Mouse (Mus musculus) CH12.LX (cell line): Measurements from ENCODE around the gene Pex16. TPM values are rescaled to one million over a fixed set of nuclear protein-coding genes. Genes with fewer than 3 reads are reported as not detected.

Source experiments
- DNase-seq: peaks from one replicate; pipeline ENCODE4 v3.0.0-alpha.2; 2013; ENCODE audit errors: extremely low read depth
- H3K27ac ChIP-seq: 2 replicates; pipeline ENCODE4 v1.5.1; 2012; ENCODE audit warnings: low read depth, mild to moderate bottlenecking, control low read depth, moderate library complexity; ENCODE audit not compliant: insufficient read depth
- H3K27me3 ChIP-seq: replicated peaks from 2 replicates; pipeline ENCODE3; 2012; ENCODE audit warnings: inconsistent platforms
- H3K36me3 ChIP-seq, 2 experiments: replicated peaks in 1 of 2; 2 replicates each; pipeline versions ENCODE3 to v1.6.1; 2012; ENCODE audit warnings: inconsistent platforms in 1 of 2, low read length in 1 of 2, mild to moderate bottlenecking in 1 of 2, mixed read lengths in 1 of 2, moderate library complexity in 1 of 2; ENCODE audit not compliant: control insufficient read depth in 1 of 2, insufficient read depth in 1 of 2
- H3K4me1 ChIP-seq, 2 experiments: 2 replicates each; pipeline ENCODE4 v1.6.1; 2012; ENCODE audit warnings: inconsistent platforms in 1 of 2, moderate library complexity in 1 of 2; ENCODE audit not compliant: insufficient read depth in 2 of 2, control insufficient read depth in 1 of 2
- H3K4me2 ChIP-seq: 2 replicates; pipeline ENCODE4 v1.6.1; 2012; ENCODE audit warnings: low read depth, mild to moderate bottlenecking, control low read depth; ENCODE audit not compliant: poor library complexity, insufficient read depth, severe bottlenecking
- H3K4me3 ChIP-seq, 3 experiments: fragments of 150-350 bp in 1 of 3; sonication (generic) in 1 of 3; replicated peaks in 1 of 3; 2 replicates each; pipeline versions ENCODE3 to v1.5.1; 2011 to 2012; ENCODE audit warnings: low read depth in 2 of 3, low read length in 2 of 3, mild to moderate bottlenecking in 2 of 3, moderate library complexity in 2 of 3, control low read depth in 1 of 3, improper control_type of control experiment in 1 of 3, inconsistent platforms in 1 of 3, mixed read lengths in 1 of 3; ENCODE audit not compliant: poor library complexity in 1 of 3
- H3K79me2 ChIP-seq: replicated peaks from 2 replicates; pipeline ENCODE4 v1.6.1; 2012; ENCODE audit warnings: mild to moderate bottlenecking, moderate library complexity; ENCODE audit not compliant: control insufficient read depth, poor library complexity, insufficient read depth, severe bottlenecking; ENCODE audit errors: extremely low read depth
- H3K9ac ChIP-seq: 2 replicates; pipeline ENCODE4 v1.6.1; 2012; ENCODE audit warnings: low read depth, mild to moderate bottlenecking, control low read depth, moderate library complexity; ENCODE audit not compliant: insufficient read depth
- H3K9me3 ChIP-seq: replicated peaks from 2 replicates; pipeline ENCODE3; 2012; ENCODE audit warnings: low read length, inconsistent platforms, mixed read lengths
- CHD1 ChIP-seq: IDR thresholded peaks from 2 replicates; pipeline ENCODE4 v1.6.1; 2012; ENCODE audit warnings: low read depth, low read length, improper control_type of control experiment, inconsistent platforms
- ETS1 ChIP-seq: conservative IDR thresholded peaks from 2 replicates; pipeline ENCODE4 v1.6.1; 2012; ENCODE audit warnings: low read depth, mild to moderate bottlenecking, inconsistent platforms, low read length, improper control_type of control experiment, moderate library complexity
- GABPA ChIP-seq: IDR thresholded peaks from 2 replicates; pipeline ENCODE4 v1.6.1; 2012; ENCODE audit warnings: low read depth, low read length, improper control_type of control experiment, inconsistent platforms; ENCODE audit not compliant: insufficient replicate concordance
- HCFC1 ChIP-seq: IDR thresholded peaks from 2 replicates; pipeline ENCODE4 v1.6.1; 2012; ENCODE audit warnings: low read depth, mild to moderate bottlenecking, inconsistent platforms, low read length, improper control_type of control experiment
- JUND ChIP-seq: conservative IDR thresholded peaks from 2 replicates; pipeline ENCODE4 v1.6.1; 2011; ENCODE audit warnings: low read depth, low read length, improper control_type of control experiment
- MAX ChIP-seq: IDR thresholded peaks from 2 replicates; pipeline ENCODE4 v1.6.1; 2011; ENCODE audit warnings: low read length, improper control_type of control experiment
- NELFE ChIP-seq: IDR thresholded peaks from 2 replicates; pipeline ENCODE4 v1.6.1; 2011; ENCODE audit warnings: low read depth, low read length, improper control_type of control experiment
- NRF1 ChIP-seq: IDR thresholded peaks from 2 replicates; pipeline ENCODE4 v1.6.1; 2014; ENCODE audit warnings: low read depth, mild to moderate bottlenecking, inconsistent platforms, low read length, improper control_type of control experiment, moderate library complexity
- PAX5 ChIP-seq: IDR thresholded peaks from 2 replicates; pipeline ENCODE4 v1.6.1; 2012; ENCODE audit warnings: low read length, inconsistent platforms, mixed read lengths
- POLR2A ChIP-seq: IDR thresholded peaks from 2 replicates; pipeline ENCODE4 v1.6.1; 2011; ENCODE audit warnings: low read depth, mild to moderate bottlenecking, improper control_type of control experiment, low read length
- RCOR1 ChIP-seq: conservative IDR thresholded peaks from 2 replicates; pipeline ENCODE4 v1.6.1; 2012; ENCODE audit warnings: low read depth, mild to moderate bottlenecking, inconsistent platforms, low read length, improper control_type of control experiment
- SIN3A ChIP-seq: IDR thresholded peaks from 2 replicates; pipeline ENCODE4 v1.6.1; 2012; ENCODE audit warnings: low read length, improper control_type of control experiment, inconsistent platforms
- SMC3 ChIP-seq: IDR thresholded peaks from 2 replicates; pipeline ENCODE4 v1.6.1; 2011; ENCODE audit warnings: low read depth, low read length, improper control_type of control experiment
- TBP ChIP-seq: conservative IDR thresholded peaks from 2 replicates; pipeline ENCODE4 v1.6.1; 2011; ENCODE audit warnings: low read depth, low read length, improper control_type of control experiment
- TCF12 ChIP-seq: IDR thresholded peaks from 2 replicates; pipeline ENCODE4 v1.6.1; 2014; ENCODE audit warnings: low read depth, mild to moderate bottlenecking, inconsistent platforms, low read length, improper control_type of control experiment
- ZMIZ1 ChIP-seq: IDR thresholded peaks from 2 replicates; pipeline ENCODE4 v1.6.1; 2012; ENCODE audit warnings: low read depth, mild to moderate bottlenecking, inconsistent platforms, low read length, improper control_type of control experiment
- ZNF384 ChIP-seq: IDR thresholded peaks from 2 replicates; pipeline ENCODE4 v1.6.1; 2012; ENCODE audit warnings: low read depth, low read length, improper control_type of control experiment, inconsistent platforms
- dilution Hi-C: fragments of 300-500 bp; cut with MboI; formaldehyde crosslinking; loops from 2 replicates; pipeline ENCODE4 v1.14.3; 2020; ENCODE audit warnings: low sequenced_read_pairs; ENCODE audit not compliant: extremely low pct_unique_long_range_greater_than_20kb, extremely low pct_ligation_motif_present
- in situ Hi-C: fragments of 300-500 bp; cut with MboI; formaldehyde crosslinking; loops from 3 replicates; pipeline ENCODE4 v1.14.3; 2019; ENCODE audit warnings: low sequenced_read_pairs, low pct_ligation_motif_present, low pct_unique_long_range_greater_than_20kb, mixed read lengths
- polyA plus RNA-seq: library from polyadenylated mRNA; unstranded; fragments of >175 nt; gene quantifications from 2 replicates; pipeline ENCODE4 v1.2.1, GENCODE M21; 2012; ENCODE audit warnings: low read depth; ENCODE audit not compliant: insufficient read length
- total RNA-seq, 2 experiments: library from RNA; depleted of rRNA; stranded (reverse); fragments of 300-350 nt in 1 of 2; fragments of >200 nt in 1 of 2; gene quantifications; 2 replicates each; pipeline ENCODE4 v1.2.3; 2012 to 2014

Gene Pex16
- total and polyA plus RNA-seq, 3 experiments: 28.7 to 44.0 (median 36.6) TPM

- H3K36me3 ChIP-seq: peaks cover 74 to 98% of the 10 kb centered on the region in 2 experiments
- H3K4me1 ChIP-seq: peaks cover 0 to 34% of the 10 kb centered on the region in 2 experiments; a peak in 2 of 4 replicates
- no peak overlapping the region for H3K4me3 ChIP-seq
- no peak overlapping the region for H3K9ac ChIP-seq
- no peak for TF ChIP-seq SIN3A
- TF ChIP-seq TCF12: no peak
- TF ChIP-seq GABPA: no peak
- TF ChIP-seq ZMIZ1: no peak
- TF ChIP-seq NRF1: no peak
- TF ChIP-seq PAX5: no peak
- no peaks in the 10 kb centered on the region for H3K27me3 ChIP-seq
- H3K9me3 ChIP-seq: no peaks in the 10 kb centered on the region
- in situ Hi-C loops: no loop called here
- no peak for DNase-seq
- dilution Hi-C loops: no loop called here
- H3K4me2 ChIP-seq: no peak overlapping the region
- no peak overlapping the region for H3K27ac ChIP-seq
- peaks cover 23% of the 10 kb centered on the region for H3K79me2 ChIP-seq
These were observed 50.2 kb downstream of the Pex16 start for GRCm38 (mm10) chr2:92424462-92425308.

DNA sequence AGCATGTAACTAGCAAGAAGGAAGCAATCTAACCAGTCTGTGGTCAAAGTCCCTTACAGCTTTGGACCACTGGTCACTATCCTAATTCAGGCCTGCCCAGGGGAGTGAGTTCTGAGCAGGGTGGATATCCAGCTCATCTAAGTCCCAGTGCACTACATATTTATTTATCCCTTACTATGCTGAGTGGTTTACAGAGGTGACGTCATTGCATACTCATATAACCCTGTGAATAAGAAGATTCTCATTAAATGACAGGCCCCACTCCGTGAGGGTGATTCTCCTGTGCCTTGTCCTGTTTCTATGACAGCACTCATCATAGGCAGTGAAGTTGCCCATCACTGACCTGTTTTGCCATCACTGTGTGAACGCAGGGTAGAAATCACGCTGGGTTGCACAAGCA lies 50.9 kb downstream of the Pex16 start:
- H3K4me2 ChIP-seq: no peak overlapping the region
- no peak overlapping the region for H3K4me3 ChIP-seq
- DNase-seq: no peak
- no peak overlapping the region for H3K9ac ChIP-seq
- no peak for TF ChIP-seq ETS1
- TF ChIP-seq SIN3A: no peak
- TF ChIP-seq HCFC1: no peak
- no peak for TF ChIP-seq NELFE
- TF ChIP-seq MAX: no peak
- TF ChIP-seq SMC3: no peak
- TF ChIP-seq CHD1: no peak
- no peak for TF ChIP-seq RCOR1
- TF ChIP-seq POLR2A: no peak
- no peak for TF ChIP-seq TBP
- no peak for TF ChIP-seq ZNF384
- no peak for TF ChIP-seq TCF12
- TF ChIP-seq JUND: no peak
- peaks cover 72 to 98% of the 10 kb centered on the region in 2 experiments for H3K36me3 ChIP-seq
- no peaks in the 10 kb centered on the region for H3K9me3 ChIP-seq
- peaks cover 28% of the 10 kb centered on the region for H3K79me2 ChIP-seq
- H3K27ac ChIP-seq: no peak overlapping the region
- H3K27me3 ChIP-seq: no peaks in the 10 kb centered on the region
- peaks cover 0 to 35% of the 10 kb centered on the region in 2 experiments; a peak in 2 of 4 replicates for H3K4me1 ChIP-seq
- dilution Hi-C loops: no loop called here
- in situ Hi-C loops: no loop called here
